Mouse (Mus musculus) ES-E14 (cell line): ENCODE data around the gene Usp19.

Experiments
- CHD2 ChIP-seq: IDR thresholded peaks from 2 replicates; pipeline ENCODE4 v1.6.1; 2014; ENCODE audit warnings: mild to moderate bottlenecking, low read depth, low read length, inconsistent platforms
- HCFC1 ChIP-seq: IDR thresholded peaks from 2 replicates; pipeline ENCODE4 v1.6.1; 2012; ENCODE audit warnings: low read length, inconsistent platforms, borderline replicate concordance; ENCODE audit not compliant: insufficient read depth
- ZC3H11A ChIP-seq: IDR thresholded peaks from 2 replicates; pipeline ENCODE4 v1.6.1; 2012; ENCODE audit warnings: low read depth, mild to moderate bottlenecking, inconsistent platforms, low read length, borderline replicate concordance
- ZNF384 ChIP-seq: IDR thresholded peaks from 2 replicates; pipeline ENCODE4 v1.6.1; 2012; ENCODE audit warnings: low read depth, low read length, inconsistent platforms

DNA sequence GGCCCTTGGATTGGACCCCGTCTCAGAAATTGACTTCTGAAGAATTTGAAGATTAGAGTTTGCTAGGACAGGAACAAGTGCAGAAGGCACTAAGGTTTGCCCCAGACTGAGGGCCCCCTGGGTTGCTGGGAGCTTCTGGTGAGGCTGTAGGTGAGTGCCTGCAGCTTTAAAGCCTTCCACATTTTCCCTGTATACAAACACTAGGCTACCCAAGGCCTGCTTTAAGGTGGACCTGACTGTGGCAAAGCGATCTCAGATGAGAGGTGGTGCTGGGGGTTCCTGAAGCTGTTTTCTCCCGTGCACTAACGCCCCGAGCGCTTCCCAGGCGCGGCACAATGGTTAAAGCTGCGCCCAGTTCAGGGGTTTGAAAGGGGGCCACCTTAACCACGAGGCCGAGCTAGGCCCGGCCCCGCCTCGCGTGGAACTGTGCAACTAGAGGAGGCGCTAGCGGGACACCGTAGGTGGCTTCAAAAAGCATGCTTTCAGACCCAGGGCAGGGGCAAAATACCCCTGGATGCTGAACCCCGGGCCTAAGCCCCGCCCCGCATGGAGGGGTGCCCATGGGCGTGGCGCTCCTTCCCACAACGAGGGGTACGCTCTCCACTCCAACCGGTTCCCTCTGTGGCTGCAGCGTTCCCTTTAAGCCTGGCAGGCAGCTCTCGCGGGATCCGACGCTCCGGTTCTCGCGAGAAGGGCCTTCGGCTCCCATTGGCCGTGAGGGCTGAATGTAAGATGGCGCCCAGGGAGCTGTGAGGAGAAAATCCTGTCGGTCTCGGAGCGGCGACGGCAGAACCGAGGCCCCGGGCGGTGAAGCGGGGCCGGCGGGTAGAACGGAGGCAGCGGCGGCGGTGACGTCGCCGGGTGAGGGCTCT lies 26.2 kb downstream of the Usp19 start, which contains the start of gene Qrich1:
- TF ChIP-seq HCFC1 = no peak; the same call in 1 of the 2 replicates
- no peak for TF ChIP-seq ZC3H11A
- no peak for TF ChIP-seq ZNF384
- TF ChIP-seq CHD2 = peak; percentile 100
